Mouse (Mus musculus): Measurements from ENCODE around the gene Wnt3.

Wnt3 gene

GRCm38 (mm10) chr11:103772505-103773386 is 1.2 kb upstream of the Wnt3 start:
- DNase-seq (ENCODE audit: inconsistent ontology term): no peak

- DNase-seq (ENCODE audit: inconsistent ontology term): no peak
Observed at GRCm38 (mm10) chr11:103774228-103774530, 229 bp downstream of the Wnt3 start.

- peak; percentile 27 for DNase-seq (ENCODE audit: inconsistent ontology term)
Observed at GRCm38 (mm10) chr11:103780152-103780551, 6.2 kb downstream of the Wnt3 start.

GRCm38 (mm10) chr11:103789951-103790350 is 16.0 kb downstream of the Wnt3 start:
- no peak for DNase-seq (ENCODE audit: inconsistent ontology term)

- no peak for DNase-seq (ENCODE audit: inconsistent ontology term)
Observed at GRCm38 (mm10) chr11:103801128-103801527, 27.2 kb downstream of the Wnt3 start.

GRCm38 (mm10) chr11:103804126-103804525 is 30.2 kb downstream of the Wnt3 start:
- no peak for DNase-seq (ENCODE audit: inconsistent ontology term)

GRCm38 (mm10) chr11:103804804-103805203 is 30.9 kb downstream of the Wnt3 start:
- DNase-seq (ENCODE audit: inconsistent ontology term): no peak

- DNase-seq (ENCODE audit: inconsistent ontology term): peak; percentile 14
Observed at GRCm38 (mm10) chr11:103807966-103808365, 34.0 kb downstream of the Wnt3 start.

GRCm38 (mm10) chr11:103808771-103809610 is 35.0 kb downstream of the Wnt3 start:
- no peak for DNase-seq (ENCODE audit: inconsistent ontology term)

- peak; percentile 35 for DNase-seq (ENCODE audit: inconsistent ontology term)
Observed at GRCm38 (mm10) chr11:103809611-103810598, 36.0 kb downstream of the Wnt3 start.

GRCm38 (mm10) chr11:103810631-103811030 is 36.7 kb downstream of the Wnt3 start:
- DNase-seq (ENCODE audit: inconsistent ontology term): no peak

- no peak for DNase-seq (ENCODE audit: inconsistent ontology term)
Observed at GRCm38 (mm10) chr11:103811246-103811645, 37.3 kb downstream of the Wnt3 start.

- DNase-seq (ENCODE audit: inconsistent ontology term): no peak
Observed at GRCm38 (mm10) chr11:103814808-103815207, 40.9 kb downstream of the Wnt3 start.

- DNase-seq (ENCODE audit: inconsistent ontology term): no peak
Observed at GRCm38 (mm10) chr11:103815986-103816385, 42.0 kb downstream of the Wnt3 start.

GRCm38 (mm10) chr11:103816719-103817118 is 42.8 kb downstream of the Wnt3 start:
- DNase-seq (ENCODE audit: inconsistent ontology term): no peak

- no peak for DNase-seq (ENCODE audit: inconsistent ontology term)
Observed at GRCm38 (mm10) chr11:103827201-103827600, 53.3 kb downstream of the Wnt3 start.

- no peak for DNase-seq (ENCODE audit: inconsistent ontology term)
Observed at GRCm38 (mm10) chr11:103828866-103829265, 54.9 kb downstream of the Wnt3 start.

GRCm38 (mm10) chr11:103829956-103830355 is 56.0 kb downstream of the Wnt3 start:
- no peak for DNase-seq (ENCODE audit: inconsistent ontology term)

GRCm38 (mm10) chr11:103830476-103830875 is 56.5 kb downstream of the Wnt3 start:
- no peak for DNase-seq (ENCODE audit: inconsistent ontology term)

- DNase-seq (ENCODE audit: inconsistent ontology term): no peak
Observed at GRCm38 (mm10) chr11:103831766-103832165, 57.8 kb downstream of the Wnt3 start.

- DNase-seq (ENCODE audit: inconsistent ontology term): no peak
Observed at GRCm38 (mm10) chr11:103832331-103832730, 58.4 kb downstream of the Wnt3 start.

- no peak for DNase-seq (ENCODE audit: inconsistent ontology term)
Observed at GRCm38 (mm10) chr11:103838955-103839354, 65.0 kb downstream of the Wnt3 start.
